Mouse (Mus musculus) right cerebral cortex, adult 2 months (tissue): ENCODE results near the gene Sgtb.
A peak's percentile ranks its signal among the peaks of the same experiment; 100 is the strongest.

Experiments
- DNase-seq, 2 experiments: peaks; one replicate each; pipeline ENCODE4 v3.0.0; 2021 to 2022; ENCODE audit warnings: low spot score in 2 of 2

The Sgtb gene

DNA sequence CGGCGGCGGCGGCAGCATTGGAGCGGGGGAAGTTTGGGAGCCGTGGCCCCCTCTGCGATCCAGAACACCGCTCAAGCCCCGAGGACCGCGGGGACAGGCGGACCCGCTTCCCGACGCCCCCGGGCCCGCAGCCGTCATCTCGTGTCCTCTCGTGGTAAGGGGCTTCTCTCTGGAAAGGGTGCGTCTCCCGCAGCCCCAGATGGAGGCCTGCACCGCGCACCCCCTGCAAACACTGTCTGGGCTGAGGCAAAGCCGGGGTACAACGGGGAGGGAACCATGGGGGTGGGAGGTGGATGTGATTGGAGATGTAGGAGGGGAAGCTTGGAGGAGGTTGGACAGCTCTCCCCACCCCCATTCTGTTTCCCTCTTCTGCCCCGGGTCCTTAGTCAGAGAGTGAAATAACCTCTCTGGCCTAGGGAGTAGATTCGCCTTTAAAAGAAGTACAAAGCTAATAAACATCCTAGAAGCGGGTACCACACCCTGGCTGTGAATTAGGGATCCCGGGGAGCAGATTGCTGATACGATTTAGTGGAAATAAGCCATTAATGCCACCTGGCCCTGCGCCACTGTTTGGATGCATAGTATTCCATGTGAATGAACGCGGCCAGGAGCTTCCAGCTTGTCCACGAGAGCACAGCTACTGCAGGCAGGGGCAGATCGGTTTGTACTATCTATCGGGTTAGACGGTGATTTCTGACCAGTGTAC is 428 bp downstream of the Sgtb start:
- DNase-seq, result peak; percentile 57 to 73

DNA sequence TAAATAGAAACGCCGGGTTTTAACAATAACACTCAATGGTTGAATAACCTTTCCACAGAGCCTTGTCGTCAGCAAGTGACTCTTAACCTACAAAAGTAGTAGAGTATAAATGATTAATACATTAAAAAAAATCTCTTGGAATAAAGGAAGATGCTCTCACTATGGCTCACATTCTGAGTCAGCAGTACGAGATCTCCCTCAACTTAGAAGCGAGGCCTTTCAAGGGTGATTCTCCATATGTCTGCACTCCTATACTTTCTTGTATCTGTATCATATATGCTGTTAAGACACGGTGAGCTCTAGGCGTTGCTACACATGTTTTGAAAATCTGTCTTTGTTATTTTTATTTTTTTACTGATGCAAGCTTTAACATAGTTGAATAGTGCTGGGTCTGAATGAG is 985 bp downstream of the Sgtb start:
- DNase-seq, result peak in 1 of 2 experiments; percentile 26

DNA sequence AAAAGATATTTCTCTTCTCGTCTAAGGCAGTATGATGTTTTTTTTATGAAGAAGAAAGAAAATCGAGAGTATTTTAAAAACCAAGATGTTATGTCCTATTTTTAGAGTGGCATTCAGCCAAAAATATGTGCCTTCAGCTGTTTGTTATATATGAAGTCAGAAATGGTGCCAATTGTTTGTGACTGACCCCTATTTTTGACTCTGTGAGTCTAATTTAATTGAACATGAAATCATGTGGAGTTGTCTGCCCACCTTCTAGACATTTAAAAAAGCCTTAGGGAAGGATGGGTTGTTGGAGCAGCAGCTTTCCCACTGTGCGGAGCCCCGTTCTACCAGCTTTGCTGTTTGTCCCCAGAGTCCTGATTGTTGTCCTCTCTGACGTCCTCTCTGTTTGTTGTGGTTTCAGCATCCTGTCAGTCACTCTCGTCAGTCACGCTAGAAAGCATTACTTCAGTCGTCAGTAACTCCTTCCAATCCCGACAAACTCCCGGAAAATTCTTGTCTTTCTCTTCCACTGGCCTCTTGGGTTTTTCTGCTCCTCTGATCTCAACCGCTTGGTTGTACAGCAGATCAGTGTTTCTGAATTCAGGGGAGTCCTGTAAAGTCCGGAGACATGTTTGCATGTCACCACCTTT is 2.8 kb downstream of the Sgtb start:
- DNase-seq, result peak; percentile 29 to 33

- DNase-seq, result no peak
These were observed 4.2 kb downstream of the Sgtb start for GRCm38 (mm10) chr13:104113782-104114181.

- DNase-seq, result peak; percentile 60
These were observed 5.3 kb downstream of the Sgtb start for GRCm38 (mm10) chr13:104114827-104115226.

DNA sequence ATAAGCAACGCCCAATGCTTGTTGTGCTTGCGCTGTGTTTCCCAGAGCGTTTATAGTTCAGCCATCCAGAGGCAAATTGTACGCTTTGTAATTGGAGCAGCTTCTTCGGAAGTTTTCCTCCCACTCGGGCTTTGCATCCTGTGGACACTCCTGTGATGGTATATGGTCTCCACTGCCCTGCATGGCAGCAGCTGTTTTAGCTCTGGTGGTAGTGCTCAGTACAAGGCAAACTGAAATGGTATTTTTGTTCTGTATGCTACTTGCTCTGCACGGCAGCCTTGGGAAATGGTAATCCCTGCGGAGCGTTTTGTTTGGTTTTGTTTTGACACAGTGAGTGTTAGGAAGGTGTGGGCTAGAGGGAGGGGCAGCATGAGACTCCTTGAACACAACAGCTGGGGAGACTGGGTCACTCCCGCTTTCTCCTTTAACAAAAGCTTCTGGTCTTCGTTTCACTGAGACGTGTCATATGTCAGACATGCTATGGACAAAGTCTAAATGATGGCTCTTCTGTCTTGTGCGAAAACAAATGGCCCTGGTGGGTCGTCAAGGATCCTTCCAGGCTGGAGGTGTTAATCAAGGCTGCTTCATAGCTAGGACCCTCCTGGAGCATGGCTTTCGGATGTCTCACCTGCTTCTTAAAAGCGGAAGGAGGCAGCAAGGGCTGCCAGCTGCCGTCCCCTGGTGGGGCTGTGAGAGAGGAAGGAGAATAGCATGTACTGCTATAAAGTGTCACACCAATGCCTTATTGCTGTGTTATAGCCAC is 12.7 kb downstream of the Sgtb start:
- no peak for DNase-seq

DNA sequence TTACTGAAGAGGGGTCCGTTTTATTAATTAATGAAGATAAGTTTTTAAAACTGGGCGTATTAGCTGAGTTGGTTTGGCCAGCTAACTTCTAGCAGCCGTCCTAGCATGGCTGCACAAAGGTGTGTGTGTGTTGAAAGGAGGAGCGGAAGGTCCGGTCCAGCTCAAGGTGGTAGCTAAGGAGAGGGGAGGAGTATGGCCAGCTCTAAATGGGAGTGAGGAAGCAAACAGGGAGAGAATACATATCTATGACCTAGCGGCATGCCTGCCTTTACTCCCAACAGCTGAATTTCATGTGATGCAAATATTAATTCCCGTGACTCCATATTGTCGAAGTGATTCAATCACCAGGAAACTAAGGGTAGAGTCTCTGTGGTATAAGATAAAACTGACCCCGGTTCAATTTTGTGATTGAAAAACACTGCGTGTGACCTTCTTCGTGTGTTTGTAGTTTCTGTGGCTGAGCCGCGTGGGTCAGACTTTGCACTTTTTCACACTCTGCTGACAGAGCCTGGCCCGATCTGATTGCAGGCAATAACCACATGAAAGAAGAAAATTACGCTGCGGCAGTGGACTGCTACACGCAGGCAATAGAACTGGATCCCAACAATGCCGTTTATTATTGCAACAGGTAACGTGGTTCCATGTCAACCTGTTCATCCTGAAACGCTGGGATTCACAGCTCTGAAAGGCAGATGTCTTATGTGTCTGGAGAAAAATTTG is 14.3 kb downstream of the Sgtb start:
- DNase-seq, result no peak

- DNase-seq, result no peak
These were observed 23.0 kb downstream of the Sgtb start for GRCm38 (mm10) chr13:104132561-104132960.

DNA sequence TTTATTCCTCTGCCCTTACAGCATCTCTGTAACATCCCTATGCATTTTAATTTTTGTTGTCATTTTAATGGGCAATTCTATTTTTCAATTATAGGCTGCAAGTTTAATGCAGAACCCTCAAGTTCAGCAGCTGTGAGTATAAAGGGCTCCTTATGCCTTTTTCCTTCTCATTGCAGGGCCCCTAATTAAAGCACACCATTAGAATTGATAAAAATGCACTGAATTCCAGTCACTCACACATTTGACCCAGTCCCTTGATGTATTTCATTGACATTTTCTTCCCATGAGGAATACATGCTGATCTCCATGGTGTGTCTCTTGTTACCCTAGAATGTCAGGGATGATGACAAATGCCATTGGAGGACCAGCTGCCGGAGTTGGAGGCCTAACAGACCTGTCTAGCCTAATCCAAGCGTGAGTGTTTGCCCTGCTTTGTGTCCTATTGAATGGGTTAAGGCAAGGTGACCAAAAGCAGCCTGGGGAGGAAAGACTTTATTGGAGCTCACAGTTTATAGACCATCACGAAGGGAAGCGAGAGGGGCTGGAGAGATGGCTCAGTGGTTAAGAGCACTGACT is 25.1 kb downstream of the Sgtb start:
- DNase-seq, result no peak

DNA sequence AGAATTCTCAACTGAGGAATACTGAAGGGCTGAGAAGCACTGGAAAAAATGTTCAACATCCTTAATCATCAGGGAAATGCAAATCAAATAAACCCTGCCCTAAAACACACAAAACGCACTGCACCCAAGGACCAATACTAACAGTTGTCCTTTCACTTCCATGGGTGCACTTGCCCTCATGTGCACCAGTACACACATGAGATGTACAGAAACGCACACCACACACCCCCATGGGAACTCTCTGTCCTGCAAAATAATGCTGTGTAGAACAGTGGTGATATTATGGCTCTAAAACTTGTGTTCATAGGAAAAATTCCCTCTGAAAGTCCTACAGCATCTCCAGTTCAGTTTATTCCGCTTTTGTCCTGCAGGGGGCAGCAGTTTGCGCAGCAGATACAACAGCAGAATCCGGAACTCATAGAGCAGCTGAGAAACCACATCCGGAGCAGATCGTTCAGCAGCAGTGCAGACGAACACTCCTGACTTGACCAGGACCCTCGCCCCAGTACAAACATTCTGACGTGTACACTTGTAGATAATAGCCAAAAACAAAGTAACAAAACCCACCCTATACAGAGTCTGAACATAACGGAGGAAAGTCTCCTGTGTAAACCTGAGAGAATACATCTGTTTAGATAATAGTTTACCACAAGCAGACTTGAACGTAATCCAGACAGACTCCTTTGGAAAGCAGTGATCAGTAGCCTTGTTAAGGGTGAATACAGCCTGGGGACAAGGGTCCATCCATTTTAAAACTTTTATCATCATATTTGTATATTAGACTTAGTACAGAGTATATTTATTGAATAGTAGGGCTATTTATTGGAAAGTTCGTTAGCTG is 30.0 kb downstream of the Sgtb start:
- peak; percentile 87 to 91 for DNase-seq

DNA sequence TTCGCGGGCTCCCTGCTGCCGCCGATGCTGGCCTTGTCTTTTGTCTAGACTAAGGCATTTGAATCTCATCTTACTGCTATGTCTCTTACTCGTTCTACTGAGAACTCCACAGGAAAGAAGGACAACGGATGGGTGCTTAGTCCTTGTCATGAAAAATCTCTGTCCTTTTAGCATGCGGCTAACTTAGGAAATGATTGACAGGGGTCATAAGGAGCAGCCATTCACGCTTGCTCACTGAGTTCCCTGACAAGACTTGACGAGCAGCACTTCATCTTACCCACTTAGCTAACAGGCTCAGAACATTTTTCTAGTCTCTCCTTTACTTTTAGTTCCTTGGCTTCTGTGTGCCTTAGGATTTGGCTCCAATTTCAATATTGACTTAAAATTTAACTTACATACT is 35.3 kb downstream of the Sgtb start:
- DNase-seq, result no peak

- no peak for DNase-seq
These were observed 36.1 kb downstream of the Sgtb start for GRCm38 (mm10) chr13:104145646-104146045.

- DNase-seq, result no peak
These were observed 44.6 kb downstream of the Sgtb start for GRCm38 (mm10) chr13:104154180-104154579.

DNA sequence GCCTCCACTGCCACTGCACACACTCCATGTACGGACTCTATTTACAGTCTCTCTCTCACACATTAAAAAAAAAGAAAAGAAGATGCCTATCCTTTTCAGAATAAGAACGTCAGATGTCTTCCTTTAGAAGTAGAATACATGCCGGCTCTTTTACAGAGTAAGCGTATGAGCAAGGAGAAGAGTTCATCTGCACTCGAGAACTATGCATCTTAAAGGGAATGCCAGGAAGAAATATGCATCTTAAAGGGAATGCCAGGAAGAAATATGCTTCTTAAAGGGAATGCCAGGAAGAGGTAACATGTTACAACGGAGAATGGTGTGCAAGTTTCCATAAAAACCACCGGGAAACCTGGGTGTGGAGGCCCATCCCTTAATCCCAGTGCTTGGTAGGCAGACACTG is 45.6 kb downstream of the Sgtb start:
- DNase-seq, result no peak

- DNase-seq, result no peak
These were observed 46.1 kb downstream of the Sgtb start for GRCm38 (mm10) chr13:104155686-104156085.

GRCm38 (mm10) chr13:104171711-104172110 is 62.2 kb downstream of the Sgtb start:
- no peak for DNase-seq

DNA sequence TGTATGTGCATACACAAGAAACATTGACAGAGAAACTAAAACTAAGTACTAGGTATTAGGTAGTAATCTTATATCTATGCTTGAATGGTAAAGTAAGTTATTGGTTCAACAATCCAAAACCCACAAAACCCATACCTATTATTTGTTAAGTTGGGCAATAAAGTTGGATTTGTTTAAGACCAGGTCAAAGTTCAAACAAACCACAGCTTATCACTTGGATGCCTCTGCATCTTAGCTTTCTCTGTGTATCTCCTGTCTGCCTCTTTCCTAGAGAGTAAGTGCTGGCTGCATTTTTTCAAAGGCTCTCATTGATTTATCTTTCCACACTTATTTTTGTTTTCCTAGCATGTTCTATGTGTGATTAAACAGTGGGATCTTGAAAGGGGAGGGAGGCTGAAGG is 63.0 kb downstream of the Sgtb start:
- DNase-seq, result no peak

GRCm38 (mm10) chr13:104176874-104177273 is 67.3 kb downstream of the Sgtb start:
- DNase-seq, result no peak

DNA sequence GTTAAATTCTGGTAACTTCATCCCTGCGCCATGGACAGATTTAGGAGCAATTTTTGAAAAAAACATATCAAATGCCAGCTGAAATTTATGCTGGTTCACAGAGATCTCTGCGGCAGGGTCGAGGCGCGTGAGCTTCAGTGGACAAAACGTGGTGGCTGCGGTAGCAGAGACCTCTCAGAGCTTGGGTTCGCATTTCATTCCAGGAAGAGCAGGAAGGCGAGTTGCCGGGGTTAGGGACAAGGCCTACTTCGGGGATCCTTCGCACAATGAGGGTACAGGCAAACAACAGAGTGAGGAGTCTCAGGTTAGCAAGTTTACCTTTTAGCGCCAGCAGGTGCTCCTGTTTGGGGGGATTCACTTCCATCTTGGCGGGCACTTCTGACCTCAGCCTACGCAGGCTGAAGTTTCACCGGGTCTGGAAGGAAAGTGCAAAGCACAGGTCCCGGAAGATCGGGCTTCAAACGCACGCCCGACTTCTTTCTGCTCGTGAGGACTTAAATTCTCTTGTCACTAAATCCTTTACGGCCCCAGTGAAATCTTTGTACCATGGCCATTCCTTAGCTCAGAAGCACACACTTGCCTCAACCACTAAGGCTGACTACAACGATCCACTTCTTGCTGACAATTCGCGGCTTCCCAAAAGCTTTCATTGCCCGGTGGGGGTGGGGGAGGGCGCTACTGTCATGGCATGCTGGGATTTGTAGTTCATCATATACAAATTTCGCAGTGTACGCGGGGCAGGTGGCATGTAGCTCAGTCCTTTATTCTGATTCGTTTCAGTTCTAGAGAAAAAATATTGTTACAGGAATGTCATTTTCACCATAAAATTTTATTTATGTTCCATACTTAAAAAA is 68.5 kb downstream of the Sgtb start, which contains the start of gene Trappc13:
Trappc13 (minus strand) TSS at position 674 of the 854 bp plus-strand sequence.
- peak; percentile 87 to 91 for DNase-seq

GRCm38 (mm10) chr13:104178650-104179121 is 69.1 kb downstream of the Sgtb start, which contains the start of gene Trim23:
Trim23 (plus strand) TSS chr13:104178797.
- peak; percentile 98 for DNase-seq
